In genomic region chr6:129532556-129532941, GRCm38 (mm10) we compare ENCODE assay signal across 9 mouse cellular contexts. TPM values are rescaled to one million over a fixed set of nuclear protein-coding genes. Genes with fewer than 3 reads are reported as not detected.
A peak's percentile ranks its signal among the peaks of the same experiment; 100 is the strongest.
DNase-seq lines count a peak whose midpoint lies in the region; ATAC-seq and TF ChIP-seq lines count a peak whose summit lies in the region.
"Had no signal": no experiment of that assay in that cellular context is flagged by ENCODE, and none has a peak within 500 bp of the region (broad histone marks: within the 10 kb centered on the region; RNA-seq: fewer than 3 reads in every experiment).

No protein-coding gene starts in this region.

- DNase-seq in MN1 (ENCODE audit: low spot score), result peak; percentile 88
- DNase-seq in cerebellum, adult 18-20 months, result peak; percentile 44 to 64
- DNase-seq in forelimb bud, embryonic 11.5 days (ENCODE audit: low read depth, low spot score), result peak; percentile 49
- peak; percentile 24 for DNase-seq in hindbrain, embryonic 10.5 days (ENCODE audit: low spot score)
- DNase-seq in layer of hippocampus, adult 8-10 months (ENCODE audit: low spot score in 2 of 2), result peak; percentile 54 to 61
- DNase-seq in lung, postnatal 0 days (ENCODE audit: low spot score), result peak; percentile 88
- peak; percentile 65 for DNase-seq in ovary, adult 18-20 months (ENCODE audit: low spot score)
- no peak for DNase-seq in T-cell, adult 2 months (ENCODE audit: low spot score)

- 38% methylated on average over 7 of the region's 7 CpGs for WGBS in hindbrain, embryonic 10.5 days
- 24% methylated on average over 7 of the region's 7 CpGs for WGBS in lung, postnatal 0 days

- peak overlapping the region; percentile 79 for H3K4me2 ChIP-seq in lung, postnatal 0 days (replicated peaks; ENCODE audit: low read depth, low read length)

- H3K9me3 ChIP-seq in hindbrain, embryonic 10.5 days, result no peaks in the 10 kb centered on the region
- H3K9me3 ChIP-seq in lung, postnatal 0 days (ENCODE audit: low read length), result no peaks in the 10 kb centered on the region

- peak overlapping the region; percentile 83 for H3K4me3 ChIP-seq in hindbrain, embryonic 10.5 days
- H3K4me3 ChIP-seq in lung, postnatal 0 days (ENCODE audit: low read depth, low read length), result peak overlapping the region; percentile 86

- H3K9ac ChIP-seq in lung, postnatal 0 days (replicated peaks; ENCODE audit: low read depth), result no peak overlapping the region

- 0 out of 2 replicates have a peak, but pooled peaks cover 3% of the 10 kb centered on the region for H3K36me3 ChIP-seq in hindbrain, embryonic 10.5 days
- no peaks in the 10 kb centered on the region; the same call in 1 of the 2 replicates for H3K36me3 ChIP-seq in lung, postnatal 0 days (ENCODE audit: insufficient read depth, low read length)

- peak; percentile 37 for TF ChIP-seq CTCF in lung, postnatal 0 days (IDR thresholded peaks at IDR 0.05)

- H3K4me1 ChIP-seq in hindbrain, embryonic 10.5 days (replicated peaks), result peaks cover 23% of the 10 kb centered on the region
- peaks cover 14% of the 10 kb centered on the region; the same call in 1 of the 2 replicates for H3K4me1 ChIP-seq in lung, postnatal 0 days (ENCODE audit: insufficient read depth, low read depth, low read length)

- H3K27me3 ChIP-seq in hindbrain, embryonic 10.5 days (ENCODE audit: insufficient read depth, poor library complexity, severe bottlenecking), result no peaks in the 10 kb centered on the region
- H3K27me3 ChIP-seq in lung, postnatal 0 days (replicated peaks; ENCODE audit: insufficient read depth, low read length), result no peaks in the 10 kb centered on the region

- TF ChIP-seq EP300 in lung, postnatal 0 days (IDR thresholded peaks at IDR 0.05), result no peak

- H3K27ac ChIP-seq in hindbrain, embryonic 10.5 days, result peak overlapping the region; percentile 90
- peak overlapping the region; percentile 5; the same call in 1 of the 2 replicates for H3K27ac ChIP-seq in lung, postnatal 0 days (ENCODE audit: low read length)

- ATAC-seq in lung, postnatal 0 days, result peak; percentile 79

RNA-seq across cellular contexts. Expression of gene Gabarapl1, which starts 0.4 kb away (rescaled TPM):
- polyA plus RNA-seq in hindbrain, embryonic 10.5 days (2016; fragmentation: Nextera tagmentation; extraction: Ambion mirVana), result 49.1 and 68.0 TPM in 2 replicates
- 100 to 1,000 TPM; 665 to 765 (median 700) TPM for total RNA-seq in layer of hippocampus, adult 8-10 months (2022)
- 78.8 and 82.3 TPM in 2 replicates for polyA plus RNA-seq in lung, postnatal 0 days (2015; fragmentation: Nextera tagmentation; extraction: Ambion mirVana)

RNA-seq across cellular contexts. Expression of gene Tmem52b, which starts 20.2 kb away (rescaled TPM):
- not detected in 2 replicates for polyA plus RNA-seq in hindbrain, embryonic 10.5 days (2016; fragmentation: Nextera tagmentation; extraction: Ambion mirVana)
- total RNA-seq in layer of hippocampus, adult 8-10 months (2022), result not detected
- not detected in 2 replicates for polyA plus RNA-seq in lung, postnatal 0 days (2015; fragmentation: Nextera tagmentation; extraction: Ambion mirVana)
- total RNA-seq: layer of hippocampus, adult 18-20 months had no signal

RNA-seq across cellular contexts. Expression of gene Olr1, which starts 25.6 kb away (rescaled TPM):
- polyA plus RNA-seq in hindbrain, embryonic 10.5 days (2016; fragmentation: Nextera tagmentation; extraction: Ambion mirVana), result 0.09 TPM in 1 of 2 replicates, not detected in the other
- total RNA-seq in layer of hippocampus, adult 8-10 months (2022), result not detected
- polyA plus RNA-seq in lung, postnatal 0 days (2015; fragmentation: Nextera tagmentation; extraction: Ambion mirVana), result 2.7 and 4.3 TPM in 2 replicates
- total RNA-seq: layer of hippocampus, adult 18-20 months had no signal

RNA-seq across cellular contexts. Expression of gene Klre1, which starts 45.2 kb away (rescaled TPM):
- polyA plus RNA-seq in hindbrain, embryonic 10.5 days (2016; fragmentation: Nextera tagmentation; extraction: Ambion mirVana), result not detected in 2 replicates
- not detected for total RNA-seq in layer of hippocampus, adult 8-10 months (2022)
- polyA plus RNA-seq in lung, postnatal 0 days (2015; fragmentation: Nextera tagmentation; extraction: Ambion mirVana), result 0.08 and 0.29 TPM in 2 replicates
- total RNA-seq: layer of hippocampus, adult 18-20 months had no signal

RNA-seq across cellular contexts. Expression of gene Klrd1, which starts 59.0 kb away (rescaled TPM):
- polyA plus RNA-seq in hindbrain, embryonic 10.5 days (2016; fragmentation: Nextera tagmentation; extraction: Ambion mirVana), result not detected in 2 replicates
- not detected for total RNA-seq in layer of hippocampus, adult 8-10 months (2022)
- 0.93 and 1.4 TPM in 2 replicates for polyA plus RNA-seq in lung, postnatal 0 days (2015; fragmentation: Nextera tagmentation; extraction: Ambion mirVana)
- total RNA-seq: layer of hippocampus, adult 18-20 months had no signal
